Mouse (Mus musculus): ENCODE data around the gene Susd4.
A peak's percentile ranks its signal among the peaks of the same experiment; 100 is the strongest.

Gene Susd4

GRCm38 (mm10) chr1:182856636-182857035 is 93.0 kb downstream of the Susd4 start:
- no peak for DNase-seq (ENCODE audit: low spot score)

GRCm38 (mm10) chr1:182861671-182862358 is 98.2 kb downstream of the Susd4 start:
- no peak for DNase-seq (ENCODE audit: low spot score)

- DNase-seq (ENCODE audit: low spot score) = no peak
Observed at GRCm38 (mm10) chr1:182863396-182863795, 99.7 kb downstream of the Susd4 start.

GRCm38 (mm10) chr1:182867886-182868285 is 104.2 kb downstream of the Susd4 start:
- DNase-seq (ENCODE audit: low spot score) = no peak

GRCm38 (mm10) chr1:182868432-182869113 is 104.9 kb downstream of the Susd4 start:
- DNase-seq (ENCODE audit: low spot score) = no peak

- no peak for DNase-seq (ENCODE audit: low spot score)
Observed at GRCm38 (mm10) chr1:182869114-182869456, 105.4 kb downstream of the Susd4 start.

GRCm38 (mm10) chr1:182878156-182878555 is 114.5 kb downstream of the Susd4 start:
- no peak for DNase-seq (ENCODE audit: low spot score)

GRCm38 (mm10) chr1:182878719-182879118 is 115.1 kb downstream of the Susd4 start:
- DNase-seq (ENCODE audit: low spot score) = no peak

GRCm38 (mm10) chr1:182881246-182881645 is 117.6 kb downstream of the Susd4 start:
- DNase-seq (ENCODE audit: low spot score) = no peak

GRCm38 (mm10) chr1:182882611-182883010 is 119.0 kb downstream of the Susd4 start:
- DNase-seq (ENCODE audit: low spot score) = no peak

GRCm38 (mm10) chr1:182895698-182896097 is 132.0 kb downstream of the Susd4 start:
- DNase-seq (ENCODE audit: low spot score) = no peak

GRCm38 (mm10) chr1:182897071-182897470 is 133.4 kb downstream of the Susd4 start:
- DNase-seq (ENCODE audit: low spot score) = no peak

GRCm38 (mm10) chr1:182897506-182898138 is 134.0 kb downstream of the Susd4 start:
- DNase-seq (ENCODE audit: low spot score) = no peak

- DNase-seq (ENCODE audit: low spot score) = no peak
Observed at GRCm38 (mm10) chr1:182902095-182902494, 138.4 kb downstream of the Susd4 start.

- DNase-seq (ENCODE audit: low spot score) = no peak
Observed at GRCm38 (mm10) chr1:182902906-182903305, 139.2 kb downstream of the Susd4 start.

- no peak for DNase-seq (ENCODE audit: low spot score)
Observed at GRCm38 (mm10) chr1:182905669-182906068, 142.0 kb downstream of the Susd4 start.

- peak; percentile 85 for DNase-seq (ENCODE audit: low spot score)
Observed at GRCm38 (mm10) chr1:182908050-182909036, 144.7 kb downstream of the Susd4 start.

GRCm38 (mm10) chr1:182909066-182909465 is 145.4 kb downstream of the Susd4 start:
- no peak for DNase-seq (ENCODE audit: low spot score)

GRCm38 (mm10) chr1:182909596-182909995 is 145.9 kb downstream of the Susd4 start:
- no peak for DNase-seq (ENCODE audit: low spot score)

- DNase-seq (ENCODE audit: low spot score) = no peak
Observed at GRCm38 (mm10) chr1:182912591-182912990, 148.9 kb downstream of the Susd4 start.

GRCm38 (mm10) chr1:182914121-182914908 is 150.7 kb downstream of the Susd4 start:
- DNase-seq (ENCODE audit: low spot score) = no peak

Data from left cerebral cortex, adult 11 months (tissue).